Mouse (Mus musculus) forebrain, postnatal 0 days (tissue): ENCODE results near the gene Lrrc47. TPM values are rescaled to one million over a fixed set of nuclear protein-coding genes. Genes with fewer than 3 reads are reported as not detected.

Experiments
- ATAC-seq: fragments of 200-750 bp; cut with Nextera tagmentation; 2 replicates; pipeline ENCODE4 v1.8.0; 2017; ENCODE audit warnings: mild to moderate bottlenecking, moderate library complexity
- DNase-seq: peaks from one replicate; pipeline ENCODE4 v3.0.0-alpha.2; 2015
- H3K27ac ChIP-seq: fragments of 300-500 bp; sonication (generic); 2 replicates; pipeline ENCODE4 v1.5.1; 2014; ENCODE audit warnings: low read depth, mild to moderate bottlenecking, antibody characterized with exemption, low read length, moderate library complexity, mixed read lengths
- H3K27me3 ChIP-seq: fragments of 300-500 bp; sonication (generic); 2 replicates; pipeline ENCODE4 v1.6.1; 2014; ENCODE audit warnings: mild to moderate bottlenecking, low read length, mixed read lengths; ENCODE audit not compliant: insufficient read depth
- H3K36me3 ChIP-seq: fragments of 300-500 bp; sonication (generic); 2 replicates; pipeline ENCODE4 v1.6.1; 2014; ENCODE audit warnings: mild to moderate bottlenecking, moderate library complexity; ENCODE audit not compliant: insufficient read depth
- H3K4me1 ChIP-seq: fragments of 300-500 bp; sonication (generic); 2 replicates; pipeline ENCODE4 v1.6.1; 2014; ENCODE audit warnings: antibody characterized with exemption; ENCODE audit not compliant: insufficient read depth
- H3K4me2 ChIP-seq: fragments of 300-500 bp; sonication (generic); 2 replicates; pipeline ENCODE4 v1.6.1; 2014; ENCODE audit warnings: low read depth, mild to moderate bottlenecking, moderate library complexity
- H3K4me3 ChIP-seq: fragments of 300-500 bp; sonication (generic); 2 replicates; pipeline ENCODE4 v1.5.1; 2014; ENCODE audit warnings: low read depth, low read length, mixed read lengths
- H3K9ac ChIP-seq: fragments of 300-500 bp; sonication (generic); 2 replicates; pipeline ENCODE4 v1.6.1; 2014; ENCODE audit warnings: mild to moderate bottlenecking
- H3K9me3 ChIP-seq: fragments of 300-500 bp; sonication (generic); 2 replicates; pipeline ENCODE4 v1.6.1; 2016; ENCODE audit warnings: low read length
- CTCF ChIP-seq: sonication (generic); IDR thresholded peaks from 2 replicates; pipeline ENCODE4 v1.5.1; 2016; ENCODE audit warnings: antibody characterized with exemption, control low read depth, low read depth
- WGBS: fragments of 180-500 bp; shearing (Covaris S2); extraction: QIAGEN DNeasy Blood & Tissue Kit; methylation state at CpG from one replicate; pipeline ENCODE4 v1.1.7; 2014; 5-methylcytosine and 5-hydroxymethylcytosine counted together
- polyA plus RNA-seq: library from polyadenylated mRNA; unstranded; fragments of >200 nt; fragmentation: Nextera tagmentation; extraction: Ambion mirVana; gene quantifications from 2 replicates; pipeline ENCODE4 v1.2.1, GENCODE M21; 2015
- total RNA-seq: library from RNA; depleted of rRNA; stranded (reverse); fragments of >200 nt; gene quantifications from 2 replicates; pipeline ENCODE4 v1.2.3, GENCODE M21; 2014

Lrrc47 gene
- total and polyA plus RNA-seq, 2 experiments from 2014 or later, result 20.5 to 27.4 TPM

- Histone ChIP-seq H3K9me3 (no peaks in the 10 kb centered on the region), H3K9ac (peak overlapping the region; percentile 89), H3K27me3 (no peaks in the 10 kb centered on the region), H3K36me3 (peaks cover 28% of the 10 kb centered on the region), H3K4me1 (peaks cover 14% of the 10 kb centered on the region; the same call in 1 of the 2 replicates), H3K4me2 (peak overlapping the region; percentile 91), H3K27ac (no peak overlapping the region), H3K4me3 (peak overlapping the region; percentile 96)
- no peak for TF ChIP-seq CTCF
- ATAC-seq (no peak), DNase-seq (no peak)
- 38% methylated on average over 6 of the region's 6 CpGs for WGBS
Observed at GRCm38 (mm10) chr4:153975768-153976167, 35.8 kb upstream of the Lrrc47 start.

GRCm38 (mm10) chr4:153979243-153979642 lies 32.3 kb upstream of the Lrrc47 start:
- no peak for DNase-seq
- no peaks in the 10 kb centered on the region for H3K27me3 ChIP-seq
- no peaks in the 10 kb centered on the region for H3K9me3 ChIP-seq
- no peak overlapping the region for H3K27ac ChIP-seq
- H3K9ac ChIP-seq, result no peak overlapping the region
- H3K36me3 ChIP-seq, result peaks cover 51% of the 10 kb centered on the region
- WGBS, result 91% methylated on average over 10 of the region's 10 CpGs
- ATAC-seq, result no peak
- H3K4me2 ChIP-seq, result no peak overlapping the region
- H3K4me3 ChIP-seq, result no peak overlapping the region
- peaks cover 14% of the 10 kb centered on the region; the same call in 1 of the 2 replicates for H3K4me1 ChIP-seq
- TF ChIP-seq CTCF, result no peak

- 97% methylated on average over 11 of the region's 11 CpGs for WGBS
- Histone ChIP-seq H3K27me3 (no peaks in the 10 kb centered on the region), H3K36me3 (peaks cover 63% of the 10 kb centered on the region), H3K9me3 (no peaks in the 10 kb centered on the region), H3K27ac (no peak overlapping the region), H3K9ac (no peak overlapping the region), H3K4me1 (peaks cover 14% of the 10 kb centered on the region; the same call in 1 of the 2 replicates), H3K4me3 (no peak overlapping the region), H3K4me2 (no peak overlapping the region)
- ATAC-seq, result no peak
- no peak for TF ChIP-seq CTCF
- no peak for DNase-seq
Observed at GRCm38 (mm10) chr4:153980470-153980869, 31.1 kb upstream of the Lrrc47 start.

- 91% methylated on average over 10 of the region's 10 CpGs for WGBS
- no peak for DNase-seq
Observed at GRCm38 (mm10) chr4:153992715-153993114, 18.8 kb upstream of the Lrrc47 start.

GRCm38 (mm10) chr4:153993505-153993904 lies 18.0 kb upstream of the Lrrc47 start:
- DNase-seq (no peak), ATAC-seq (no peak)
- Histone ChIP-seq H3K9ac (no peak overlapping the region), H3K4me3 (no peak overlapping the region), H3K27me3 (no peaks in the 10 kb centered on the region), H3K36me3 (peaks cover 90% of the 10 kb centered on the region), H3K4me1 (no peaks in the 10 kb centered on the region), H3K27ac (no peak overlapping the region), H3K4me2 (no peak overlapping the region), H3K9me3 (no peaks in the 10 kb centered on the region)
- TF ChIP-seq CTCF, result no peak
- 92% methylated on average over 8 of the region's 8 CpGs for WGBS

More at GRCm38 (mm10) chr4:153992715-153993114, 18.8 kb upstream of the Lrrc47 start:
- Histone ChIP-seq H3K9me3 (no peaks in the 10 kb centered on the region), H3K4me2 (no peak overlapping the region), H3K36me3 (peaks cover 90% of the 10 kb centered on the region), H3K9ac (no peak overlapping the region), H3K27ac (no peak overlapping the region), H3K27me3 (no peaks in the 10 kb centered on the region), H3K4me1 (no peaks in the 10 kb centered on the region), H3K4me3 (no peak overlapping the region)
- no peak for ATAC-seq
- no peak for TF ChIP-seq CTCF

- Histone ChIP-seq H3K36me3 (peaks cover 53% of the 10 kb centered on the region), H3K27me3 (no peaks in the 10 kb centered on the region), H3K27ac (no peak overlapping the region), H3K4me3 (no peak overlapping the region), H3K9ac (no peak overlapping the region), H3K4me2 (no peak overlapping the region), H3K9me3 (no peaks in the 10 kb centered on the region), H3K4me1 (no peaks in the 10 kb centered on the region)
- ATAC-seq, result 0 out of 2 replicates have a peak, but pooled peaks have one; percentile 3
- DNase-seq, result no peak
- 90% methylated on average over 5 of the region's 5 CpGs for WGBS
- no peak for TF ChIP-seq CTCF
Observed at GRCm38 (mm10) chr4:154005488-154005887, 6.0 kb upstream of the Lrrc47 start.

- Histone ChIP-seq H3K4me3 (no peak overlapping the region), H3K4me2 (no peak overlapping the region), H3K4me1 (no peaks in the 10 kb centered on the region), H3K27me3 (no peaks in the 10 kb centered on the region), H3K27ac (no peak overlapping the region), H3K36me3 (peaks cover 53% of the 10 kb centered on the region), H3K9ac (no peak overlapping the region), H3K9me3 (no peaks in the 10 kb centered on the region)
- TF ChIP-seq CTCF, result no peak
- DNase-seq (no peak), ATAC-seq (no peak)
- 93% methylated on average over 6 of the region's 6 CpGs for WGBS
Observed at GRCm38 (mm10) chr4:154006264-154006663, 5.3 kb upstream of the Lrrc47 start.
